Mouse (Mus musculus): ENCODE measurements around the gene Scarf2.
A peak's percentile ranks its signal among the peaks of the same experiment; 100 is the strongest.

The Scarf2 gene

GRCm38 (mm10) chr16:17796971-17797811 lies at the start of gene Scarf2:
Gene Scarf2 (plus strand): TSS chr16:17797282.
- DNase-seq = peak; percentile 48

- peak; percentile 16 for DNase-seq
Measured at GRCm38 (mm10) chr16:17753001-17753400, 44.1 kb upstream of the Scarf2 start.

GRCm38 (mm10) chr16:17753686-17754085 lies 43.4 kb upstream of the Scarf2 start:
- DNase-seq = no peak

- DNase-seq = no peak
Measured at GRCm38 (mm10) chr16:17757756-17758155, 39.3 kb upstream of the Scarf2 start.

GRCm38 (mm10) chr16:17758902-17759301 lies 38.2 kb upstream of the Scarf2 start:
- DNase-seq = peak; percentile 45

GRCm38 (mm10) chr16:17759344-17759773 lies 37.7 kb upstream of the Scarf2 start, which contains the start of gene Klhl22:
Gene Klhl22 (plus strand): TSS chr16:17759618.
- DNase-seq = peak; percentile 89

- DNase-seq = peak; percentile 58
Measured at GRCm38 (mm10) chr16:17759813-17760321, 37.2 kb upstream of the Scarf2 start.

GRCm38 (mm10) chr16:17760657-17761056 lies 36.4 kb upstream of the Scarf2 start:
- peak; percentile 43 for DNase-seq

GRCm38 (mm10) chr16:17761074-17761473 lies 36.0 kb upstream of the Scarf2 start:
- DNase-seq = no peak

- DNase-seq = peak; percentile 13
Measured at GRCm38 (mm10) chr16:17764108-17764511, 33.0 kb upstream of the Scarf2 start.

GRCm38 (mm10) chr16:17768834-17769233 lies 28.2 kb upstream of the Scarf2 start:
- DNase-seq = no peak

GRCm38 (mm10) chr16:17771117-17771865 lies 25.8 kb upstream of the Scarf2 start:
- DNase-seq = peak; percentile 24

GRCm38 (mm10) chr16:17776828-17777227 lies 20.3 kb upstream of the Scarf2 start:
- DNase-seq = peak; percentile 48

- DNase-seq = no peak
Measured at GRCm38 (mm10) chr16:17778223-17778622, 18.9 kb upstream of the Scarf2 start.

GRCm38 (mm10) chr16:17779692-17780091 lies 17.4 kb upstream of the Scarf2 start:
- no peak for DNase-seq

GRCm38 (mm10) chr16:17785337-17785736 lies 11.7 kb upstream of the Scarf2 start:
- no peak for DNase-seq

GRCm38 (mm10) chr16:17792728-17793127 lies 4.4 kb upstream of the Scarf2 start:
- DNase-seq = no peak

- DNase-seq = no peak
Measured at GRCm38 (mm10) chr16:17794047-17794446, 3.0 kb upstream of the Scarf2 start.

- DNase-seq = no peak
Measured at GRCm38 (mm10) chr16:17795643-17796042, 1.4 kb upstream of the Scarf2 start.

- no peak for DNase-seq
Measured at GRCm38 (mm10) chr16:17796519-17796918, 563 bp upstream of the Scarf2 start.

- no peak for DNase-seq
Measured at GRCm38 (mm10) chr16:17797812-17798311, 780 bp downstream of the Scarf2 start.

GRCm38 (mm10) chr16:17798321-17799180 lies 1.5 kb downstream of the Scarf2 start:
- DNase-seq = peak; percentile 57

Data from kidney, adult 18-20 months (tissue).